Mouse (Mus musculus): ENCODE results near the gene Magix.

Magix gene

DNA sequence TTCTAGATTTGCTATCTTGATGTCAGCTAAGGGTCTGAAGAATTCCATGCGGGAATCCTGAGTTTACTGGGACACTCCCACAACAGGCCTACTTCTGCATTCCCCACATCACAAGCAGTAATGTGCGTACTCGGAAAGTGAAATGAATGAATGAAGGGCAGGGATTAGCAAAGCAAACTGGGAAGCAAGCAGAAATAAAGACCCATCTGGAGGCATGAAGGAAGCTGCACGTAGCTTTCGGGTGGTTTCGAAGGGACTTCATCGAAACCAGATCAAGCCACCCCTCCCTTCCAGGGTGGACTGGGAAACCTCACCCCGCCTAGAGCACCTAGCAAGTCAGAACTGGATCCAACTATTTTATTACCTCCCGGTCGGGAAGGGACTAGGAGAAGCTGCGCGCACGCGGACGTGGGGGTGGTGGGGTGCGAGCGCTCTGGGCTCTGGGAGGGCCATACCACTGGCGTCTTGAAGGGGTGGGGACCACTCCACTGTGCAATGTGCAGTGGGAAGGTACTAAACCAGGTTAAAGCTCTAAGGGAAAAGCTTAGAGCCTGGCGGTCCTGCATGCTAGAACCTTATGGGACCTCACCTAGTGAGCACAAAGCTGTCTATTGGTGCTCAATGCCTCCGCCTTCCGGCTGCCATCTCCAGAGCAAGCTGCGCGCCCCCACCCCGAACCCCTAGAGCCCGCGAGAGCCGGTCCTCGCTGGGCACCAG is 6.6 kb downstream of the Magix start:
- DNase-seq (ENCODE audit: low read depth, low spot score) = no peak

DNA sequence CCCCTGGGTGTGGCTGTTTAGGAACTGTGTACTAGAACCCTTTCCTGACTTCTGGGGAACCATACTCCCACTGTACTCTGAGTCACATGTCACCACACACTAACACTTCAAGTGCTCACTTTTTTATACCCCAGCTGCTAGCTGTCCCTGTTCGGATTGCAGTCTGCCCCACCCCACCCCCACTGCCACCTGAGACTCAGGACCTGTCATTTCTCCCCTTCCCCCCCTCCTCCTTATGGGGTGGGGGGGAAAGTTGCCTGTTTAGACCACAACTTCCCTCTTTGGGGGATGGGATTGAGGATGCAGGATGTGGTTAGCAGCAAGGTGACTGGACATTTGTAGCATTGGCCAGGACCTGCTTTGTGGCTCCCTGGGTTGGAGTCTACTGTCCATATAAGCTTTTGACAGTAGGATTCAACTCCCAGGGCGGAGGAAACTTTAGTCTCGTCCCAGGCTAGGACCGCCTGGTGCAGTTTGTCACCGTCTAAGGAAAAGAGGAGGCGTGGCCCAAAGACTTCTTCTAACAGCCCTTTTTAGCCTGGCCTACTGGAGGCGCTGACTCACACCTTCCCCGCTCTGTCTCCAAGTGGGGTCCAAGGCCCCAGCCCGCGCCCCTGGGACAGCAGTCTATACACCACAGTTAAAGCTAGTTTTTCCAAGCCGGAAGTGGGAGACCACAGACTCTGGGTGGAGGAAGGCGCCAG is 7.3 kb downstream of the Magix start:
- no peak for DNase-seq (ENCODE audit: low read depth, low spot score)

DNA sequence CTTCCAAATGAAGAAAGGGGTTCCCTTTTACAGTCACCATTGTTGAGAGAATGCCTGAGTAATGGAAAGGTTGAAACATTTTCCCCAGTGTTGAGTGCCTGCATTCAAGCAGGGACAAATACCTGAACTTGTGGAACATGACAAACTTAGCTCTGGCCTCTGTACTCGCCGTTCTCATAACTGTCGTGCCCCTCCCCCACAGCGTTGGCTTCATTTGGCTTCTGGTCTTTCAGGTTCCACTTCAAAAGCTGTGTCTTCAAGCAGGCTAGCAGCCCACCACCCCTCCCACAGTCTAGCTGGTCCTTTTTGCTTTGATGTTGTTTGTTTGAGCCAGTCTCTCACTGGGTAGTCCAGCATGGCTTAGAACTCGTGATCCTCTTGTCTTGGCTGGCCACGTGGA is 8.3 kb downstream of the Magix start:
- no peak for DNase-seq (ENCODE audit: low read depth, low spot score)

DNA sequence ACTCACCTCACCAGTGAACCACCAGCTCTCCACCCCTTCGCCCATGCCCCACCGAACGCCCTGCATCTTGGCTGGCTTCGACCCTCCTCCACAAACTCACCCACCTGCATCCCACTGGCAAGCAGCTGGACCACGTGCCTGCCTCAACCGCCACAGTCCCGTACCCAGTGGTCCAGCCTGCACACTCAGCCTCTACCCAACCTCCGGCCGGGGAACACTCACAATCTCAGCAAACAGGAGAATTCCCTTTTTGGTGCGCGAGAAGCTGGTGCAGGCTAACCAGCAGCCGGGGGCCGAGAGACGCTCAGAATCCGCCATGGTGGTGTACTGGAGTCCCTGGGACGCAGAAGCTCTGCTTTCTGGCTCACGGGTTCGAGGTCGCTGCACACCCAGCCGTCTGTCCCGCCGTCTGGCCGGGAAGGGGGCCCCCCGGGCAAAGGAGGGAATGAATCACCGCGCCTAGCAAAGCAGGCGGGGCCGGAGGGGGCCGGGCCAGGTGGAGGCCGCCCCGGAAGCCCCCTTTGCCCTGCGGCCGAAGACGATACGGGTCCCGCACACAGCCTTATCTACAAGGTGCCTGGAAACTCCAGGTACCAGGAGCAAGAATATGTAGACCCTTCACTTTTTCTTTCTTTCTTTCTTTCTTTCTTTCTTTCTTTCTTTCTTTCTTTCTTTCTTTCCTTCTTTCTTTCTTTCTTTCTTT is 10.0 kb downstream of the Magix start, which contains the start of gene Plp2:
Plp2 (minus strand) TSS at position 470 of the 703 bp plus-strand sequence.
- no peak for DNase-seq (ENCODE audit: low read depth, low spot score)

DNA sequence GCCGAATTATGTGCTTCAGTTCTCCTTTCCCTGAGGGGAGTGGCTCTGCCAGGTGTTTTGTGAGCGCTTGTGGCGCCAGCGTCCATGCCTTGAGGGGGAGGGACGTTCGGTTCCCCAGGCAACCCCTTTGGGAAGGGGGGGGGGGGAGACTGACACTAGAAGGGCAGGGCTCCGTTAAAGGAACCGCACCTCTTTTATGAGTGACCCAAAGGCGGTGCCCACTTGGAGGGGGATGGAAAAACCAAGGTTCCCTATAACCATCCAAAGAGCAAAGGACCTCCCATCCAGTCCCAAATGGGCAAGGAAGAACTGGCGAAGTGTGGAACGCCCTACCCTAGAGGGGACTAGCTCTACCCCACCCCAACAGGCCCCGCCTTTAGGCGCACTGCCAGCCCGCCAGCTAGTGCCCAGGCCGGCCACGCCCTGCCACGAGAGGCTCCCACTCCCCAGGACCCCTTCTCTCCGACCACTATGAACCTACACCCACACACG is 10.6 kb downstream of the Magix start:
- no peak for DNase-seq (ENCODE audit: low read depth, low spot score)

DNA sequence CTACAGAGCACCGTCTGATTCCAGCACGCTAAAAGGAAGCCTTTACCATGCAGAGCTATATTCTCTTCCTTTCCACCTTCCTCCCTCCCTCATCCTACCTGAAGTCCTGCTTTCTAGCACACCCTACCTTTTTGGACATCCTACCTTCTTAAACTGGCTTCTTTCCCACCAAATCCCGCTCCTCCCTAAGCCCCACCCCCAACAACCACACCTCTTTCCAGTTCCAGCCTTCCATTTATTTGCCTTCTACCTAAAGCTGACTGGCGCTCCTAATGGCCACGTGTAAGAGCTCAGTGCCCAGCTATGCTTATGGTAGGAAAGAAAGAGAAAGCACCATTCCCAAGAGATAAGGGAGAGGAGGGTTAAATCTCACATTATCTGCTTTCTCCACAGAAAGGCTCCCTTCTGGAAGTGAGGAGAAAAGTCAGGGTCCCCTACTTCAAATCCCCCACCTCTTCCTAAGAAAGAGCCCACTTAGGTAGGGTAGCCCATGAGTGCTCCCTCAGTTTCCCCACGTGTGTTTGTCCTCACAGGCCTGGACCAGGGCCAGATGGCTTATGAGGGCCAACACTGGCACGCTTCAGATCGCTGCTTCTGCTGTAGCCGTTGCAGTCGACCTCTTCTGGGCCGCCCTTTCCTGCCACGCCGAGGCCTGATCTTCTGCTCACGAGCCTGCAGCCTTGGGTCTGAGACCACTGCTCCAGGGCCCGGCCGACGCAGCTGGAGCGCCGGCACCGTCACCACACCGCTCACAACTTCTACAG is 15.1 kb downstream of the Magix start:
- no peak for DNase-seq (ENCODE audit: low read depth, low spot score)

DNA sequence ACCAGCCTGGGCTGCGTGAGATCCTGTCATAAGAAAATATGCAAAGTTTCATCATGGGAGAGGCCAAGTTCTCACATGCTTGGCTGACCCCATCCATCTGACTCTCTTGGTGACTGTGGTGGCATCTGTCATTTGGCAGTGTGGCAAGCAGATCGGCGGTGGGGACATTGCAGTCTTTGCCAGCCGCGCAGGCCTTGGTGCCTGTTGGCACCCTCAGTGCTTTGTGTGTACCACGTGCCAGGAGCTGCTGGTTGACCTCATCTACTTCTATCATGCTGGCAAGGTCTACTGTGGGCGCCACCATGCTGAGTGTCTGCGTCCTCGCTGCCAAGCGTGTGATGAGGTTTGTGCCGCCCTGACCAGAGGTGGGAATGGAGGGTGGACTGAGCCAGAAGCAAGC is 16.3 kb downstream of the Magix start:
- DNase-seq (ENCODE audit: low read depth, low spot score) = no peak

DNA sequence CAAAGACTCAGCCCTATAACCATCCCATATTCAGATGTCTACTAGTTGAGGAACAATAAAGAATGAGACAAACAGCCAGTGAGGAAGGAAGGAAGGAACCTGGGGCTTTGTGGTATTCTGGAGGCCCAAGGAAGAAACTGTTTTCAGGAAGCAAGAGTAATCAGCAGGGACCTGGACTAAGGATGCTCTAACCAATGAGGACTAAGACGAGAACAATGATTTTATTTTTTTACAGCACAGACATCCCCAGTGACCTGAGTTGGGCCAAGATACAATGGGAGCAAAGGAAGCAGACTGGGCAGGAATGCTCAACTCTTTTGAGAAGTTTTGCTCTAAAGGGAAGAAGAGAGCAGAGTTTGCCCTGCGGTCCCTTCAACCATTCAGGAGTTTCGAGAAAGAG is 18.1 kb downstream of the Magix start:
- DNase-seq (ENCODE audit: low read depth, low spot score) = no peak

DNA sequence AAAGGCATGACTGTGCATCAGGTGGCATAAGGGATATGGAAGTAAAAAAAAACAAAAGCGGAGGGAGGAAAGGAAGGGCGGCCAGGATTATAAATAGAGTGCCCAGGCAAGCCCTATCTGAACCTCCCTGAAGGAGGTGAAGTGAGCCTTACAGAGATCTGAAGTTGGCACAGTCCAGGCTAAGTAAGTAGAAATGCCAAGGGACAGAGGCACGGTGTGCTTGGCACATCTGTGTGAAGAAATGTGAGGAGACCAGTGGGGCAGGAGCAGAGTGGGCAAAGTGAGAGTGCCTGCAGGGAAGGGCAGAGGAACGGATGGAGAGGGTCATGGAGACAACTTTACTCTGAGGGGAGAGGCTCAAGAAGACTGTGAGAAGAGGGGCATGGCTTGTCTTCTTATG is 20.0 kb downstream of the Magix start:
- no peak for DNase-seq (ENCODE audit: low read depth, low spot score)

DNA sequence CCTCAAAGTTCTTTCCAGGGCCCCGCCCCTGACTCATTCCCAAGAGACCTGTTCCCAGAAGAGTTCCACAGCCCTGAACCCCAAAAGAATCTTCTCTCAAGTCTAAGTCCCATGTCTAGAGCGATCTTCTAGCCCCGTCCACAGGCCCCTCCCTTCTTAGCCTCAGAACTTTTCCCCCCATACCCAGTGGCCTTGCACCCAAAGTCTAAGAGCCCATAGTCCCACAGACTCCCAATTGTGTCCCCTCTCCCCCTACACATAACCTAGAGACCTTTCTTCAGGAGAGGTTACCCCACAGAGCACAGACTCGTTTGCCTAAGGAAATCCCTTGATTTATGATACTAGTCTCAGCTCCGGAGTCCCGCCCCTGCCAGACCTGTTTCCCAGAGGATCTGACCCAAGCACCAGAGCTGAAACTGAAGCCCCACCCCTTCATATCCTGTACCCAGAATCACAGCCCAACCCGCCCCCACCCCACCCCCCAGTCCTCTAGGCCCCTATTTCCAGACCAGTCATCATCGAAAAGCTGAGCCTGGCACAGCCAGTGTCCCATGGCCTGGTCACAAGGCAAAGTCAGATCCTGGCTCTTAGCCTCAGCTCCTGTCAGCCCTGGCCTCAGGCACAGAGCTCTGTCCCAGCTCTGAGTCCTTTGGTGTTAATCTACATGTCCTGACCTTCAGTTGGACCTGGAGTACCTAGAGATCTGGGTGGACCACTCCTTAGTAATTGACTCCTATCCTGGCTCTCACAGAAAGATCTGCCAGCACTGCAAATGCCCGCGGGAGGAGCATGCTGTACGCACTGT is 22.1 kb downstream of the Magix start:
- DNase-seq (ENCODE audit: low read depth, low spot score) = no peak

DNA sequence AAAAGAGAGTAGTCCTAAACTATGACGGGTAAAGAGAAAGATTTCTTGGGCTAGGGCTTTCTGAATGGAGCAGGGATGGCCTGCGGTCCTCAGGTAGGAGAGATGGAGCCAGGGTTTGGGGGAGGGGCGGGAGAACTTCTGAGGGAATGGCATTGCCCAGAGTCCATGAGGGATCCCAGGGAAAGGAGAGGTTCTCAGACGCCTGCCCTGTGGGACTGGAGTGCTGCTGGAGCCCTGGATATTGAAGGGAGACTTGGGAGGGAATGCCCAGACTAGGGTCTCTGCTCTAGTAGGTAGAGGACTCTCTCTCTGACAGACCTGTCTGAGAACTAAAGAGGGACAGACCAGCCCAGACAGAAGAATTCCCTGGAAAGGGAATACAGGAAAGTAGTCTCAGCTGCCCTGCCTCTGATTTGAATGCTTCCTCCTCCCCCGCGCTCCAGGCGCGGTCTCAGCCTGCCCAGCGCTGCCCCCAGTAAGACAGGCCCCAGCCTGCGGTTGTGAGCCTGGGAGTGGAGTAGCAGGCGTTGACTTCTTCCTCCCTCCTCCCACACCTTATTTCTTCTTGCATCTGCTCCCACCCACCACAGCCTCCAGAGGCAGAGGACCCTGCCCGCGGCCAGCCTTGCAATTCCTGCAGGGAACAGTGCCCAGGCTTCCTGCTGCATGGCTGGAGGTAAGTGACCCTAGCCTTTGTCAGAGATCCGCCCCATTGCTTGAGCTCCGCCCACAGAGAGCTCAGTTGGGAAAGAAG is 22.8 kb downstream of the Magix start:
- DNase-seq (ENCODE audit: low read depth, low spot score) = no peak

DNA sequence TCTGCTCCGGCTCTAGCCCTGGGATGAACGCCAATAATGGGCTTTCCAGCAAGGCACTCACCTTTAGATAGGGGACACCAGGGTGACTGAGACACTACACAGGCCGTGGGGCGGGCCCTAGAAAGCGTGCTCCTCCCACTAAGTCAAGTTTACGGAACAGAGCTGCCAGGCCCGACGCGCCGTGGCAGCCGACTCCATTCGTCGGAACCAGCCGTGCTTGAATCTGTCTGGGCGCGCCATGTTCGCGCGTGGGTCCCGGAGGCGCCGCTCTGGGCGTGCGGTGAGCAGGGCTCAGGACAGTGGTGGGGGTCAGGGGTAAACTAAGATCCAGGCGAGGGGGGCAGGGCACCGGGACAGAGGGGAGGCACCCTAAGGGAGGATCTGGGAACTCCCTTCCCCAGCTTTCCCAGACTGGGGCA is 23.8 kb downstream of the Magix start, which contains the start of gene Prickle3:
Prickle3 (plus strand) TSS at position 40 of the 419 bp plus-strand sequence.
- no peak for DNase-seq (ENCODE audit: low read depth, low spot score)

DNA sequence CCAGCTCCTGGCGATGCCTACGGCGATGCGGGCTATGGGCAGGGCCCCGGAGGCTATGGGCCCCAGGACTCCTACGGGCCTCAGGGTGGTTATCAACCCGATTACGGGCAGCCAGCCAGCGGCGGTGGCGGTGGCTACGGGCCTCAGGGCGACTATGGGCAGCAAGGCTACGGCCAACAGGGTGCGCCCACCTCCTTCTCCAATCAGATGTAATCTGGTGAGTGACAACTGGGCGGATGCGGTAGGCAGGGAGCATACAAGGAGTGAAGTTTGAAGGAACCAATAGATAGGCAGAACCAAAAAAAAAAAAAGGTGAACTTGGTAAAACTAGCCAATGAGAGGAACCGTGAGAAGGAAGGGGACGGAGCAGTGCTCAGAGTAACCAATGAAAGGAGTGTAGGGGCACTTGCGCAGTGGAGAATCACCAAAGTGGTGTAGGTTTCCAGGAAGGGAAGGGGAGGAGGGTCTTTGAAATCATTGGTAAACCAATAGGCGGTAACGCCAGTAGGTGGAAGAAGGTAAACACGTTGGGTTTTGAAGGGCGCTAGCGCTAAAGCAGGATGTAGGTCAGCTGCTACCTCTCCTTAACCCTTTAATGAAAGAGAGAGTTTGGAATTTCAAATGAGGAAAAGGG is 32.3 kb downstream of the Magix start:
- peak; percentile 30 for DNase-seq (ENCODE audit: low read depth, low spot score)

DNA sequence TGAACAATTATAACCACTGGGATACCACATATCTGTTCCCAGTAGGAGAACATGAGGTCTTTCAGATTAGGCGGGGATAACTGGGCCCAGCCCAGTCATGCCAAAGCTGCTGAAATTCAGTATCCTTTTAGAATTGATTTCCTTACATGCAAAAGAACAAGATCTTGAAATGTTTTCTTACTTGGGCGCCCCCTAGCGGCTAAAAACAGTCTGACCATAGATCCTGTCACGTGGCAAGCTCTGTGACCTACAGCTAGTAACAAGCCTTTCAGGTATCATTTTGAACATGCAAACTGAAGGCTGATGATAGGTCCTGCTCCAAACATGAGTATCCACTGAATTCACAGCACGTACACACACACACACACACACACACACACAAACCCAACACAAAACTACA is 35.7 kb downstream of the Magix start:
- DNase-seq (ENCODE audit: low read depth, low spot score) = peak; percentile 62

DNA sequence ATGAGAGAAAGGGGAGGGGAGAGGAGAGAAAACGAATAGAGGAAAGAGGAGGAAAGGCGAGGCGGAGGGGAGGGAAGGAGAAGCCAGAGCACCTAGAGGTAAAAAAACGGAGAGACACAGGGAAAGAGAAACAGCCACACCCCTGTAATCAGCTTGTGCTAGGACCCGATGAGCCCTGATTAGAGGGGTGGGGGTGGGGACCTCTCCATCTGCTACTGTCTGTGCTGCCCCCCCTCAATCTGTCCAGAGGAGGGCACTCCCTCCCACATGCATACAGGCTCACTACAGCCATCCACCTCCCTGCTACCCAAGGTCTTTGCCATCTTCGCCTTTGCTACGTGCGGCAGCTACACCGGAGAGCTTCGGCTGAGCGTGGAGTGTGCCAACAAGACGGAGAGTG is 40.3 kb downstream of the Magix start:
- peak; percentile 70 for DNase-seq (ENCODE audit: low read depth, low spot score)

DNA sequence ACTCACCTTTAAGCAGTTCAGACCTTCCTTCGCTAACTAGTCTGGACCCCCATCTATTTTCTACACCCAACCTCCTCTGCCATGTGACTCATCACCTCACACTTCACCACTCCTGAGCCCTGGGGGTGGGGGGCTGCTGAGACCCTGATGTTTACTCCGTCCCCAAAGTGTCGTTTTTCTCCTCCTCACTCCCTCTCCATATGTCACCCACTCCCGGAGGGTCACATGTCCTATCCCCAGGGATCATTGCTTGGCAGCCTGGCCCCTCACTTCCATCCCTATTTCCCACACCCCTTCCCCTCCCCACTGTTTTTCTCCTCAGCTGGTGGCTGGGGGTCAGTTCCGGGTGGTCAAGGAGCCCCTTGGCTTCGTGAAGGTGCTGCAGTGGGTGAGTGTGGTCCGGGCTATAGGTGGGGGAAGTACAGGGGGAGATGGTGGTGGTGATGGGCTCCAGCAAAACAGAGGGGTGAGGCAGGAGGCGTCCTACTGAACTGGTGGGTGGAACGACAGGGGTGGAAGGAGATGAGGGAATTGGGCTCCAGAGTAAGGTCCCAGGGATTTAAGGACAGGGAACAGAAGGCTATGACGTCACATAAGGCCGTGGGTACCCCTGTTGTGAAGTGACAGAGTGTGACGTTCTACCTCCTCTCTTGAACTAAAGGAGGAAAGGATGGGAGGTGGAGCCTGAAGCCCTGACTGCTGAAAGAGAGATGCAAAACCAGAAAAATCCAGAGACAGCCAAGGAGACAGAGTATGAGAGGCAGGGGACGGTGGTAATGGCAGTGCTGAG is 41.3 kb downstream of the Magix start:
- DNase-seq (ENCODE audit: low read depth, low spot score) = no peak

DNA sequence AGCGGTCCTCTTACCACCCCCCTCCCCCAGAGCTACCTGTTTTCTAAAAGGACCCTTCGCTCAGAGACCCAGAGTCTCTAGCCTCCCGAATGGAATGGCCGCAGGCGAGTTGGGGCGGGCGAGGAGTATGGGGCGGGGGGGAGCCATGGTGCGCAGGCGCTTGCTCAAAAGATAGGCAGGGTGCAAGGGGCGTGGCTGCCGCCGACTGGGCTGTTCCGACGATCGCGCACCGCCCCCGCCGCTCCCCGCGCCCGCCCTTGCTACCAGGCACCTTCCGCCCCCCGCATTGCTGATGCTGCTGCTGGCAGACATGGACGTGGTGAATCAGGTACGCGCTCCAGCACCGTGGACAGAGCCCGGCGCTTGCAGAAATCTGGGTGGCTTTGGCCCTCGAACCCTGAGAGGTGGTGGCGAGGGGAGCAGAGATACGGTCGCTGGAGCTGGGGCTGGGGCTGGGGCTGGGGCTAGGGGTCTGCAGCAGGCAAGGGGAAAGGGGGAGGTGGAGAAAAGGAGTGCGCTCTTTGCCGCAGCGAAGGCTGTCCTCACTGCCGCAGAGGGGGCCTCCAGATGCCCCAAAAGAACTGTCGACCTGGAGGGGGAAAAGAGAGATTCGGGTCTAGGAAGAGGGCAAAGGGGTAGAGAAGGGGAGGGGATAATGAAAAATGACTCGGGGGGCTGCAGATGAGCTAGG is 42.5 kb downstream of the Magix start, which contains the start of gene Syp:
Syp (plus strand) TSS at position 71 of the 691 bp plus-strand sequence.
- peak; percentile 70 for DNase-seq (ENCODE audit: low read depth, low spot score)

DNA sequence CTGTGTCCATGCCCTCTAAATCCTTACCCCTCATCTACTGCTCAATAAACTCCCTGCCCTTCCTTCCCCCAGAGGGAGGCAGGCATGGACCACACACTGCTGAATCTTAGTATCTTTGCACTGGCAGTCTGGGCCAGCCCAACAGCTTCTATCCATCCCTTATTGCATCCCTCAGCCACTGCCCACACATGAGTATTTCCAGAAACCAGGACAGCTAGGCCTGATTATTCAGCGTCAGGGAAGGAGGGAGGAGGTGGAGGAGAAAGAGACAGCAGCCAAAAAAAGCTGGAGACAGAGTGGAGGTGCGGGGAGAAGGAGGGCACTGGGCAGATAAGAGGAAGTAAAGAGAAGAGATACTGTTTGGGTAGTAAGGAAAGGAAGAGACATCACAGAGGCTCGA is 46.0 kb downstream of the Magix start:
- no peak for DNase-seq (ENCODE audit: low read depth, low spot score)

Measured in retina, adult 2 months (tissue).